Mouse (Mus musculus) spleen, postnatal 10 days (tissue): ENCODE results near the gene Fermt3.

ENCODE experiments used
- DNase-seq, 2 experiments: peaks; one replicate each; pipeline ENCODE4 v3.0.0; 2021 to 2022; ENCODE audit warnings: low spot score in 2 of 2

Gene Fermt3

GRCm38 (mm10) chr19:7039088-7039720, 19.9 kb upstream of the Fermt3 start:
- DNase-seq, result peak in 1 of 2 experiments; percentile 74

- DNase-seq, result no peak
Measured at GRCm38 (mm10) chr19:7034006-7034405, 14.7 kb upstream of the Fermt3 start.

DNA sequence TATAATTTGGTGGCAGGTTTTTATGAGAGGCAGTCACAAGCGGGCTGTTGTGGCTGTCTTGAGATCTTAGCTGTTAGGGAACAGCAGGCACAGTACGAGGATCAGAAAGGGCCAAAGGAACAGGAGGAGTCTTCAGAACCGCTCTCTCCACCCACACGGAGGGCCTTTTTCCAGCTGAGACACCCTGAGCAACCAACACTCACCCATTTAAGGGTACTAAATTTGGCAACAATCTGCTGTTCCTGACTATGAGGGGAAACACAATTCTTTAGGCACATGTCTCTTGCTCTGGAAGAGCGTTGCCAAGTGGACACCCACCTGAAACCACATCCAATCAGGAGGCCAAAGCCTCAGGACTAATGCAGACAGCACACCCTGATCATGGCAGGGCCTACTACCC, 10.3 kb upstream of the Fermt3 start:
- DNase-seq, result no peak

DNA sequence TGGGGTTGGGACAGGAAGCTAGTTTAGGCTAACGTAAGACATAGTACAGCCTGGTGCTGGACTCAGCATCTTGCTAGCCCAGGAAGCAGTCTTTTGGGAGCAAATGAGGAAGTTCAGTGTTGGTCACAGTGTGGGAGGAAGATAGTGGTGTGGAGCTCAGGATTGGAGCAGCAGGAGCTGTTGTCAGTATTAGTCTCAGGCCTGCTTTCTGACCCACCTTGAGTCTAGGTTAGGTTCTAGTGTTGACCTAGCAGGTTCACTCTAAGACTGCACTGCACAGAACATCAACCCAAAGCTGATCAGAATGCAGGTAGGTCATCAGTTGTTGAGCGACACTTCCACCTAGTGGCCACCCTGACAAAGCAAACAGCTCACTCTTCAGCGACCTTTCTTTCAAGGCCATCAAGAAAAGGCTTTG, 964 bp upstream of the Fermt3 start:
- peak; percentile 54 to 80 for DNase-seq

GRCm38 (mm10) chr19:7018546-7018945, 723 bp downstream of the Fermt3 start:
- DNase-seq, result peak; percentile 42 to 55

- peak; percentile 48 to 75 for DNase-seq
Measured at GRCm38 (mm10) chr19:7017541-7018457, 1.5 kb downstream of the Fermt3 start.

- DNase-seq, result no peak
Measured at GRCm38 (mm10) chr19:7014481-7015135, 4.7 kb downstream of the Fermt3 start.

- DNase-seq, result no peak
Measured at GRCm38 (mm10) chr19:7013984-7014383, 5.3 kb downstream of the Fermt3 start.

- no peak for DNase-seq
Measured at GRCm38 (mm10) chr19:7012426-7012825, 6.8 kb downstream of the Fermt3 start.

DNA sequence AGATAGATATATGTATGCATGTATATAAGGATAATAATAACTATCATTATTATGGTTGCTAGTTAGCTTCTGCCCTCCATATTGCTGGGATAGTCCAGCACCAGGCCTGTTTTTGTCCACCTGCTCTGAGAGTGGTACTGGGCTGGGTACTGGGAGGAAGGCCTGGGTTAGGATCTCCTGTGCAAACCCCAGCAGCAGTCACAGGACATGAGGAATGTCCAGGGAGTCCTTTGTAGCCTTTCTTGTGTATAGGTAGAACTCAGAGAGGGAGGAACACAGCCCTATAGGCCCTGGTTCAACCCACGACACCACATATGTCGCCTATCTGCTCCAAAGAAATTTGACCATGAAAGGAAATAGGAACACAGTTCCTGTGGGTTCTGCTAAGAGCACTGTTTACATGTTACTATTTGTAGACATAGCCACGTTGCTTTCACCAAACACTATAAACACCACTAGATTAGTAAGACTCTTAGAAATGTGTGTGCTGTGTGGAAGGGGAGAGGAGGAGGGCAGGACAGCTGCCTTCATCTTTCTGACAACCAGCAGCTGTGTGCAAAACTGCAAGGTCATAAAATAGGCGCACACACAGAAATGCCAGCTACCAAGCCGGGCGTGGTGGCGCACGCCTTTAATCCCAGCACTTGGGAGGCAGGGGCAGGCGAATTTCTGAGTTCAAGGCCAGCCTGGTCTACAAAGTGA, 12.2 kb downstream of the Fermt3 start:
- DNase-seq, result no peak

DNA sequence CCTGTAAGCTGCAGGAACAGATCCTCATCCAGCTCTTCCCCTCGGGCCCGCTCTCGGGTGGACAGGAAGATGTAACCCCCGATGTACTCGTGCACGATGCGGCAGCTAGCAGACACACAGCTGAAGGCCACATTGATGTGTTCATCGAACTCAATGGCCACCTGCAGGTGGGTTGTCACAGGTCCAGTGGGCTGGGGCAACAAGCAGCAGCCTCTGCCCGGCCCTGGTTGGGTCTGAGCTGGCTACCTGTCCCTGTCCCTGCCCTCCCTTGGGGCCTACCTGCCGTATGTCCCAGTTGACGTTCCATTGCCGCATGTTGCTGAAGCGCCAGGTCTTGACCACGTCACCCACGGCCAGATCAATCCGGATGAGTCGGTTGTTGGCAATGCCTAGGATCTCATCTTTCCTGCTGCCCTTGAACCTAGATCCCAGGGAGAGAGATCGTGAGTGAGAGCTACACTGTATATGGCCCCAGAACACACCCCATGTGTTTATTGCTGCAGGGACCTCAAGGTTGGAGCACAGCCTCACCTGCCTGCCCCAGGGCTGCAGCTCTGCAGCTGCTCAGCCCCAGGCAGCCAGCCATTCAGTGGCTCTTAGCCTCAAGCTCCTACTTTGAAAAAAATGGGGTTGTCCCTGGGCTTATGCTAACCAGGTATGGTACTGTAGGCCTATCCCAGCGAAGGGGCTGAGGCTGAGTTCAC, 19.8 kb downstream of the Fermt3 start:
- no peak for DNase-seq

- DNase-seq, result no peak
Measured at GRCm38 (mm10) chr19:6997721-6998290, 21.5 kb downstream of the Fermt3 start.

DNA sequence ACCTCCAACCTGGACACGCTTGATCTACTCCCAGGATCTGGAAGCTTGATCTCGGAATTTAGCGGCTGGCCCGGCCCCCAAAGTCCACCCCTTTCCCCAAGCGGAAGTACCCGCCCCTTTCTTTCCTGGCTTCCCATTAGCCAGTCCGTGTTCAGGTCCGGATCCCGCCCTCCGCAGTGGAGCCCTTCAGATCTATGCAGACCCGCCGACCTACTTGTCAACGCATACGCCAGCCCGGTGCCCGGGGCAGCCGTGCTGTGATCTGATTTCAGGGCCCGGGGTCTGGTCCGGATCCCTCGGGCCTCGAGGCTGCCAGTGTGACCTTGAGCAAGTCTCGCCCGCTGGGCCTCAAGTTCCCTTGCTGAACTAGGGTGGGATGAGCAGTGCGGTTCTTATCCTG, 23.3 kb downstream of the Fermt3 start, which contains the start of the genes Nudt22 and Trpt1:
Gene Nudt22, minus strand, starts transcription at position 112 of the 400 bp plus-strand sequence.
Gene Trpt1, plus strand, starts transcription at position 126 of the 400 bp plus-strand sequence.
- peak; percentile 59 to 82 for DNase-seq

DNA sequence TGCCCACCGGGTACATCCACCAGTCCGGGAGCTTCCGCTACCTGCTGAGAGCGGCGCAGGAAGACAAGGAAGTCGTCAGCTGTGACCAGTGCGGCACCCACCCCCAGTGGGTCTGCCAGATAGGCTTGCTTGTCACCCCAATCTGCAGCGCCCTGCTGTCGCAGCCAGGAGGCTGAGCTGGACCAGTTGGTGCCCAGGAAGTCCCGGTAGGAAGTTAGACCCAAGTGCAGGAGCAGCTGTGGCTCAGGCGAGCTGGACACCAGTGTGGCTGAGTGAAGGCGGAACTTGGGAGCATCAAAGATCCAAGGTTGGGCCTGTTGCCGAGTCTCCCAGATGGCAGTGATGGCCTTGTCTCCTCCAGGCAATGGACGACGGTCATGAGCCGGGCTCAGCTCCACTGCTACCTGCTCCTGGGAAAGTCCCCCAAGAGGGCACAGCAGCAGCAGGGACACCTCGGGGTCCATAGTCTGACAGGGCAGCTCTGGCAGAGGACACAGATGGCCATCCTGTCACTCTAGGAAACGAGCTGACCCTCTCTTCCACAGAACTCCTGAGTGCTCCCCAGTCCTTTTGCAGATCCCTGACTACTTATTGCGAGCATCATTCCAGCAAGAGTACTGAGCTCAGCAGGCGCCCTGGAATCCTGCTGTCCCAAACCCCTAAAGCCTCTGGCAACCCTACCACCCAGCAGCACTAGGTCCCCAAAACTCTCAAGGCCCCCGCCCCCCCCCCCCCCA, 23.8 kb downstream of the Fermt3 start:
- DNase-seq, result peak in 1 of 2 experiments; percentile 35

DNA sequence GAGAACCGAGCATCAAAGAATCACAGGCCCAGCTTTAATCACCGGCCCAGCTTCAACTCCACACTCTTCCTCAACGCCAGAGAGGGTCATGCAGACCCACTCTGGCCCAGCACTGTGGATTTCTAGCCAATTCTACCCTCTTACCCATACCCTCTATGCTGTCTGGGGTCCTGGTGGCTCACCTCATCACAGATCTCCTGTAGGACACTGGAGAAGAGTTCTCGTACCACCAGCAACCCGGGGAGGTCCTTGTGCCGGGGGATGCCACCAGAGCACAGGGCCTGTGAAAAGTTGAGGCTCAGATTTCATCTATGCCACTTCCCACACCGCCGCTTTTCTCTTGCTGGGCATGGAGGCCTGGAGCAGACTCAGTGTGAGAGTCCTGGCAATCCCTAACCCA, 24.8 kb downstream of the Fermt3 start:
- no peak for DNase-seq

- no peak for DNase-seq
Measured at GRCm38 (mm10) chr19:6994002-6994401, 25.3 kb downstream of the Fermt3 start.

GRCm38 (mm10) chr19:6993011-6993770, 26.1 kb downstream of the Fermt3 start:
- no peak for DNase-seq

GRCm38 (mm10) chr19:6992011-6992858, 27.0 kb downstream of the Fermt3 start, which contains the start of gene Dnajc4:
TSS of gene Dnajc4 (minus strand) at chr19:6992572.
- DNase-seq, result peak; percentile 89 to 98
